Mouse (Mus musculus): ENCODE results near the gene Vmn1r191. TPM values are rescaled to one million over a fixed set of nuclear protein-coding genes. Genes with fewer than 3 reads are reported as not detected.
"Not testable (repeated sequence)": the region's sequence is repeated elsewhere in the genome, so short reads cannot be mapped to it uniquely, and the experiment has no call there.

Gene Vmn1r191
- not detected in 2 replicates for polyA plus RNA-seq (2015; fragmentation: Nextera tagmentation; extraction: Ambion mirVana)

GRCm38 (mm10) chr13:22183869-22184268 lies at the start of gene Vmn1r191:
Gene Vmn1r191, minus strand, starts transcription at chr13:22183969.
- Histone ChIP-seq H3K4me1 (no peaks in the 10 kb centered on the region), H3K36me3 (no peaks in the 10 kb centered on the region), H3K4me2 (no peak within 1 kb of the TSS), H3K27ac (no peak within 1 kb of the TSS), H3K9me3 (replicated peaks) (no peaks in the 10 kb centered on the region), H3K4me3 (replicated peaks) (no peak within 1 kb of the TSS), H3K27me3 (no peaks in the 10 kb centered on the region), H3K9ac (no peak within 1 kb of the TSS)
- ATAC-seq (replicated peaks; ENCODE audit: low FRiP score): no peak
- WGBS: 86% methylated on average over 1 of the region's 1 CpGs

- WGBS: 81% methylated on average over 1 of the region's 1 CpGs
- not testable (repeated sequence) for H3K4me1 ChIP-seq; H3K27me3 ChIP-seq; H3K9me3 ChIP-seq (replicated peaks); H3K4me3 ChIP-seq (replicated peaks); H3K36me3 ChIP-seq; ATAC-seq (replicated peaks; ENCODE audit: low FRiP score); H3K4me2 ChIP-seq; H3K27ac ChIP-seq; H3K9ac ChIP-seq
Measured at GRCm38 (mm10) chr13:22223060-22223459, 39.3 kb upstream of the Vmn1r191 start, which contains the start of gene Vmn1r193. Gene Vmn1r193, minus strand, starts transcription at chr13:22223160.

GRCm38 (mm10) chr13:22192756-22193155 lies 9.0 kb upstream of the Vmn1r191 start:
- not testable (repeated sequence) for ATAC-seq (replicated peaks; ENCODE audit: low FRiP score); H3K9ac ChIP-seq; H3K9me3 ChIP-seq (replicated peaks); H3K27ac ChIP-seq; H3K4me2 ChIP-seq; H3K4me1 ChIP-seq; H3K27me3 ChIP-seq; H3K4me3 ChIP-seq (replicated peaks); H3K36me3 ChIP-seq
- 76% methylated on average over 3 of the region's 3 CpGs for WGBS

- H3K27me3 ChIP-seq: no peaks in the 10 kb centered on the region
- H3K9me3 ChIP-seq (replicated peaks): no peaks in the 10 kb centered on the region
- H3K4me3 ChIP-seq (replicated peaks): no peak within 1 kb of the TSS
- H3K4me2 ChIP-seq: no peak within 1 kb of the TSS
- H3K9ac ChIP-seq: no peak within 1 kb of the TSS
- ATAC-seq (replicated peaks; ENCODE audit: low FRiP score): no peak
- H3K27ac ChIP-seq: no peak within 1 kb of the TSS
- no peaks in the 10 kb centered on the region for H3K4me1 ChIP-seq
- no peaks in the 10 kb centered on the region for H3K36me3 ChIP-seq
Measured at GRCm38 (mm10) chr13:22191041-22191440, 7.3 kb upstream of the Vmn1r191 start, which contains the start of gene Vmn1r192. Gene Vmn1r192, minus strand, starts transcription at chr13:22191141.

- no peaks in the 10 kb centered on the region for H3K4me1 ChIP-seq
- H3K4me3 ChIP-seq (replicated peaks): no peak overlapping the region
- H3K27me3 ChIP-seq: no peaks in the 10 kb centered on the region
- H3K9me3 ChIP-seq (replicated peaks): no peaks in the 10 kb centered on the region
- no peaks in the 10 kb centered on the region for H3K36me3 ChIP-seq
- no peak overlapping the region for H3K9ac ChIP-seq
- WGBS: 77% methylated on average over 2 of the region's 2 CpGs
- H3K27ac ChIP-seq: no peak overlapping the region
- no peak for ATAC-seq (replicated peaks; ENCODE audit: low FRiP score)
- H3K4me2 ChIP-seq: no peak overlapping the region
Measured at GRCm38 (mm10) chr13:22190385-22190784, 6.6 kb upstream of the Vmn1r191 start.

GRCm38 (mm10) chr13:22189313-22189712 lies 5.5 kb upstream of the Vmn1r191 start:
- ATAC-seq (replicated peaks; ENCODE audit: low FRiP score): no peak
- Histone ChIP-seq H3K27me3 (no peaks in the 10 kb centered on the region), H3K36me3 (no peaks in the 10 kb centered on the region), H3K9ac (no peak overlapping the region), H3K4me2 (no peak overlapping the region), H3K4me1 (no peaks in the 10 kb centered on the region), H3K27ac (no peak overlapping the region), H3K4me3 (replicated peaks) (no peak overlapping the region), H3K9me3 (replicated peaks) (no peaks in the 10 kb centered on the region)
- WGBS: 88% methylated on average over 2 of the region's 2 CpGs

- no peak overlapping the region for H3K9ac ChIP-seq
- no peaks in the 10 kb centered on the region for H3K27me3 ChIP-seq
- 89% methylated on average over 15 of the region's 15 CpGs for WGBS
- H3K4me1 ChIP-seq: no peaks in the 10 kb centered on the region
- H3K36me3 ChIP-seq: no peaks in the 10 kb centered on the region
- H3K9me3 ChIP-seq (replicated peaks): peaks cover 10% of the 10 kb centered on the region; the same call in 1 of the 2 replicates
- H3K4me3 ChIP-seq (replicated peaks): no peak overlapping the region
- H3K4me2 ChIP-seq: no peak overlapping the region
- no peak for ATAC-seq (replicated peaks; ENCODE audit: low FRiP score)
- no peak overlapping the region for H3K27ac ChIP-seq
Measured at GRCm38 (mm10) chr13:22168416-22168815, 15.4 kb downstream of the Vmn1r191 start.

GRCm38 (mm10) chr13:22136495-22137293 lies 47.1 kb downstream of the Vmn1r191 start:
- H3K27me3 ChIP-seq; H3K27ac ChIP-seq; ATAC-seq (replicated peaks; ENCODE audit: low FRiP score); H3K4me3 ChIP-seq (replicated peaks); H3K4me2 ChIP-seq; H3K4me1 ChIP-seq; H3K9ac ChIP-seq; H3K9me3 ChIP-seq (replicated peaks); H3K36me3 ChIP-seq: not testable (repeated sequence)
- 72% methylated on average over 5 of the region's 5 CpGs for WGBS

Small RNAs within 50 kb of the gene (microRNA-seq; reads per million reads assigned to microRNA genes)
- gene Gm23282 (not detected), gene Gm25084 (not detected)

Other genes starting within 250 kb of the Vmn1r191 start
- 12.1 and 12.5 TPM in 2 replicates for gene Zfp184, start 238.9 kb downstream of the Vmn1r191 start, polyA plus RNA-seq (2015; fragmentation: Nextera tagmentation; extraction: Ambion mirVana)
- gene Pom121l2, start 202.8 kb downstream of the Vmn1r191 start, polyA plus RNA-seq (2015; fragmentation: Nextera tagmentation; extraction: Ambion mirVana): 0.08 and 0.17 TPM in 2 replicates
- gene Prss16, start 174.2 kb downstream of the Vmn1r191 start, polyA plus RNA-seq (2015; fragmentation: Nextera tagmentation; extraction: Ambion mirVana): 0.14 and 0.35 TPM in 2 replicates
- gene Hist1h2ah, start 148.4 kb downstream of the Vmn1r191 start, polyA plus RNA-seq (2015; fragmentation: Nextera tagmentation; extraction: Ambion mirVana): 9.8 and 11.2 TPM in 2 replicates
- gene Hist1h2bk, start 148.1 kb downstream of the Vmn1r191 start, polyA plus RNA-seq (2015; fragmentation: Nextera tagmentation; extraction: Ambion mirVana): 8.8 and 12.6 TPM in 2 replicates
- 30.5 and 31.4 TPM in 2 replicates for gene Hist1h4i, start 142.6 kb downstream of the Vmn1r191 start, polyA plus RNA-seq (2015; fragmentation: Nextera tagmentation; extraction: Ambion mirVana)
- 59.1 and 68.1 TPM in 2 replicates for gene Hist1h2ag, start 141.0 kb downstream of the Vmn1r191 start, polyA plus RNA-seq (2015; fragmentation: Nextera tagmentation; extraction: Ambion mirVana)
- gene Hist1h2bj, start 140.8 kb downstream of the Vmn1r191 start, polyA plus RNA-seq (2015; fragmentation: Nextera tagmentation; extraction: Ambion mirVana): 16.8 and 19.2 TPM in 2 replicates
- gene Vmn1r188, start 99.5 kb downstream of the Vmn1r191 start, polyA plus RNA-seq (2015; fragmentation: Nextera tagmentation; extraction: Ambion mirVana): not detected in 2 replicates
- not detected in 2 replicates for gene Vmn1r189, start 78.1 kb downstream of the Vmn1r191 start, polyA plus RNA-seq (2015; fragmentation: Nextera tagmentation; extraction: Ambion mirVana)
- gene Vmn1r192, start 7.2 kb upstream of the Vmn1r191 start, polyA plus RNA-seq (2015; fragmentation: Nextera tagmentation; extraction: Ambion mirVana): not detected in 2 replicates
- gene Vmn1r193, start 39.2 kb upstream of the Vmn1r191 start, polyA plus RNA-seq (2015; fragmentation: Nextera tagmentation; extraction: Ambion mirVana): not detected in 2 replicates
- not detected in 2 replicates for gene Vmn1r194, start 60.2 kb upstream of the Vmn1r191 start, polyA plus RNA-seq (2015; fragmentation: Nextera tagmentation; extraction: Ambion mirVana)
- gene Vmn1r195, start 86.6 kb upstream of the Vmn1r191 start, polyA plus RNA-seq (2015; fragmentation: Nextera tagmentation; extraction: Ambion mirVana): not detected in 2 replicates
- not detected in 2 replicates for gene Vmn1r196, start 106.0 kb upstream of the Vmn1r191 start, polyA plus RNA-seq (2015; fragmentation: Nextera tagmentation; extraction: Ambion mirVana)
- not detected in 2 replicates for gene Vmn1r197, start 140.6 kb upstream of the Vmn1r191 start, polyA plus RNA-seq (2015; fragmentation: Nextera tagmentation; extraction: Ambion mirVana)
- gene Vmn1r198, start 166.4 kb upstream of the Vmn1r191 start, polyA plus RNA-seq (2015; fragmentation: Nextera tagmentation; extraction: Ambion mirVana): not detected in 2 replicates
- not detected in 2 replicates for gene Vmn1r199, start 195.8 kb upstream of the Vmn1r191 start, polyA plus RNA-seq (2015; fragmentation: Nextera tagmentation; extraction: Ambion mirVana)
- gene Vmn1r200, start 206.4 kb upstream of the Vmn1r191 start, polyA plus RNA-seq (2015; fragmentation: Nextera tagmentation; extraction: Ambion mirVana): not detected in 2 replicates